Mouse (Mus musculus): ENCODE data around the gene Gas7. TPM values are rescaled to one million over a fixed set of nuclear protein-coding genes. Genes with fewer than 3 reads are reported as not detected.
A peak's percentile ranks its signal among the peaks of the same experiment; 100 is the strongest.

Gene Gas7
- total and polyA plus RNA-seq, 2 experiments from 2014 or later = 4.8 to 23.2 TPM

DNA sequence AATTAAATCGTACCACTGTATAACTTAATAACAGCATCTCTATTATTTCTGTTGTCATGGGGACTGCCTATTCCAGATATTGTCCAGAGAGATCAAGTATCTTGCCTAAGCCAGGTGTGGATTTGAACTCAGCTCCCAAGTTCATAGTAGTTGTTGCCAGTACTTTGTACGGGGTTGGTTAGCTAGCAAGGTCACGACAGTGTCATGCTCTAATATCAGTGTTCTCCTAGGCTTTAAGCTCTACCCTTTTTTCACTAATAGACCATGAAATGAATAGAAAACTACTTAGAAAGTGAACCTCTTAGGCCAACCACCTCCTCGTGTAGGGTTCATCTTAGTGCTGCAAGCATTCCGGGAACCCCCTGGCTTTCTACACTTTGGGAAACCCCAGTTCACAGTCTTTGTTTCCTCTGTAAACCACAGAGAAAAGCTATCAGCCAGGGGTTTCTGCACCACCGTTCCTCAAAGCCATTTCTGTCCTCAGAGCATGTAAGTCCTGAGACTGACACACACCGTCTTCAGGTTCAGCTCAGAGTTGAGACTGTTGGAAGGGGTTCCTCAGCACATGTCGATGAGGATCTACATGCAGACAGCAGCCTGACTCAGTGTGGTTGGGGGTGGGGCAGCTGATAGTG, 108.9 kb downstream of the Gas7 start:
- Histone ChIP-seq H3K4me1 (ENCODE audit: control insufficient read depth, insufficient read depth) (peaks cover 27% of the 10 kb centered on the region), H3K4me3 (ENCODE audit: low read depth, low read length) (no peak overlapping the region), H3K27me3 (ENCODE audit: control insufficient read depth, insufficient read depth, low read length) (no peaks in the 10 kb centered on the region), H3K36me3 (replicated peaks; ENCODE audit: control insufficient read depth, insufficient read depth, low read length) (no peaks in the 10 kb centered on the region), H3K9me3 (replicated peaks; ENCODE audit: control insufficient read depth, low read length) (no peaks in the 10 kb centered on the region), H3K9ac (replicated peaks; ENCODE audit: low read depth, low read length) (no peak overlapping the region), H3K4me2 (ENCODE audit: low read depth, low read length) (no peak overlapping the region), H3K27ac (ENCODE audit: low read depth) (no peak overlapping the region)
- DNase-seq (ENCODE audit: low spot score) (no peak), ATAC-seq (ENCODE audit: insufficient read depth, low read depth) (no peak)
- TF ChIP-seq CTCF (IDR thresholded peaks at IDR 0.05; ENCODE audit: low read depth) = no peak
- no peak for TF ChIP-seq EP300 (IDR thresholded peaks at IDR 0.05; ENCODE audit: low read depth)
- WGBS = 77% methylated on average over 8 of the region's 8 CpGs

DNA sequence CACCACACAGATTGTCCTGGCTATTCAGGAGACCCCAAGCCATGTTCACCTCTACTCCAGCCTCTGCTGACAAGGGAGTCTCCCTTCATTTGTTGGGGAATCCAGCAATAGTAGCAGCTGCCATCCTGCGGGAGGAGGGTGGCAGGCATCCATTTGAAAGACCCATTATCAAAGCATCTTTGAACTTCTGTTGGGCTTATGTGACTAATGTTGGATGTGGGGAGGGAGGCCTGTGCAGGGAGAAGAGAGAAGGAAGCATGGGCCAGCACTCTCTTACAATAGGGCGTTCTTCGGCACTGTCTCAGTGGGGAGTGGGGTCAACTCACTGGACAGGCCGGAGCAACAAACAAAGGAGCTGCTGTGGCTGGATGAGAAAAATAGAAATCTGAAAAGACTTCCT, 110.3 kb downstream of the Gas7 start:
- no peak for ATAC-seq (ENCODE audit: insufficient read depth, low read depth)
- H3K9ac ChIP-seq (replicated peaks; ENCODE audit: low read depth, low read length) = no peak overlapping the region
- no peak for DNase-seq (ENCODE audit: low spot score)
- no peak overlapping the region for H3K4me2 ChIP-seq (ENCODE audit: low read depth, low read length)
- TF ChIP-seq CTCF (IDR thresholded peaks at IDR 0.05; ENCODE audit: low read depth) = no peak
- TF ChIP-seq EP300 (IDR thresholded peaks at IDR 0.05; ENCODE audit: low read depth) = no peak
- no peak overlapping the region for H3K27ac ChIP-seq (ENCODE audit: low read depth)
- H3K27me3 ChIP-seq (ENCODE audit: control insufficient read depth, insufficient read depth, low read length) = no peaks in the 10 kb centered on the region
- WGBS = 92% methylated on average over 4 of the region's 4 CpGs
- no peaks in the 10 kb centered on the region for H3K36me3 ChIP-seq (replicated peaks; ENCODE audit: control insufficient read depth, insufficient read depth, low read length)
- peaks cover 15% of the 10 kb centered on the region for H3K4me1 ChIP-seq (ENCODE audit: control insufficient read depth, insufficient read depth)
- no peak overlapping the region for H3K4me3 ChIP-seq (ENCODE audit: low read depth, low read length)
- no peaks in the 10 kb centered on the region for H3K9me3 ChIP-seq (replicated peaks; ENCODE audit: control insufficient read depth, low read length)

GRCm38 (mm10) chr11:67566704-67567103, 111.5 kb downstream of the Gas7 start:
- Histone ChIP-seq H3K9ac (replicated peaks; ENCODE audit: low read depth, low read length) (no peak overlapping the region), H3K36me3 (replicated peaks; ENCODE audit: control insufficient read depth, insufficient read depth, low read length) (no peaks in the 10 kb centered on the region), H3K27me3 (ENCODE audit: control insufficient read depth, insufficient read depth, low read length) (no peaks in the 10 kb centered on the region), H3K4me3 (ENCODE audit: low read depth, low read length) (no peak overlapping the region), H3K27ac (ENCODE audit: low read depth) (no peak overlapping the region), H3K9me3 (replicated peaks; ENCODE audit: control insufficient read depth, low read length) (no peaks in the 10 kb centered on the region), H3K4me1 (ENCODE audit: control insufficient read depth, insufficient read depth) (peaks cover 9% of the 10 kb centered on the region; the same call in 1 of the 2 replicates), H3K4me2 (ENCODE audit: low read depth, low read length) (no peak overlapping the region)
- WGBS = 42% methylated on average over 5 of the region's 5 CpGs
- ATAC-seq (ENCODE audit: insufficient read depth, low read depth) = peak; percentile 34; the same call in 1 of the 2 replicates
- TF ChIP-seq CTCF (IDR thresholded peaks at IDR 0.05; ENCODE audit: low read depth) (no peak), EP300 (IDR thresholded peaks at IDR 0.05; ENCODE audit: low read depth) (no peak)
- no peak for DNase-seq (ENCODE audit: low spot score)

- ATAC-seq (ENCODE audit: insufficient read depth, low read depth) = no peak
- Histone ChIP-seq H3K4me3 (ENCODE audit: low read depth, low read length) (no peak overlapping the region), H3K4me1 (ENCODE audit: control insufficient read depth, insufficient read depth) (peaks cover 8% of the 10 kb centered on the region; the same call in 1 of the 2 replicates), H3K27ac (ENCODE audit: low read depth) (no peak overlapping the region), H3K9ac (replicated peaks; ENCODE audit: low read depth, low read length) (no peak overlapping the region), H3K36me3 (replicated peaks; ENCODE audit: control insufficient read depth, insufficient read depth, low read length) (no peaks in the 10 kb centered on the region), H3K9me3 (replicated peaks; ENCODE audit: control insufficient read depth, low read length) (no peaks in the 10 kb centered on the region), H3K27me3 (ENCODE audit: control insufficient read depth, insufficient read depth, low read length) (no peaks in the 10 kb centered on the region), H3K4me2 (ENCODE audit: low read depth, low read length) (no peak overlapping the region)
- TF ChIP-seq EP300 (IDR thresholded peaks at IDR 0.05; ENCODE audit: low read depth) (no peak), CTCF (IDR thresholded peaks at IDR 0.05; ENCODE audit: low read depth) (no peak)
- WGBS = 61% methylated on average over 5 of the region's 5 CpGs
- no peak for DNase-seq (ENCODE audit: low spot score)
Observed at GRCm38 (mm10) chr11:67567184-67567583, 111.9 kb downstream of the Gas7 start.

DNA sequence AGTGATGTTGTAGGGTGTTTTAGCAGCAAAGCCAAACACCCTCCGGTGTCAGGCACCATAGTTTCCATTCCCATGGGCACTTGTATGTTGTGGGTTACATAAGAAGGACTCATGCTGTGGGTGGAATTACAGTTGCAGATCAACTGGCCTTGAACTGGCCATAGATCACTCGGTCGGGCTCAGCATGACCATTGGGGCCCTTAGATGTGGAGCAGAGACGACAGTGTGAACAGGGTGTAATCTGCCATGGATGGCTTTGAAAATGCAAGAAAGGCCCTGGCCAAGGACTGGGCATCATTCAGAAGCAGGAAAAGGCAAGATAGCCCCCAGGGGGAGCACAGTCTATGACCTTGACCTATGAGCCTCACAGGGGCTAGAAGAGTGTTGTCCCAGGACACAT, 112.8 kb downstream of the Gas7 start:
- Histone ChIP-seq H3K27ac (ENCODE audit: low read depth) (no peak overlapping the region), H3K9ac (replicated peaks; ENCODE audit: low read depth, low read length) (no peak overlapping the region), H3K36me3 (replicated peaks; ENCODE audit: control insufficient read depth, insufficient read depth, low read length) (no peaks in the 10 kb centered on the region), H3K4me2 (ENCODE audit: low read depth, low read length) (no peak overlapping the region), H3K4me1 (ENCODE audit: control insufficient read depth, insufficient read depth) (no peaks in the 10 kb centered on the region; the same call in 1 of the 2 replicates), H3K9me3 (replicated peaks; ENCODE audit: control insufficient read depth, low read length) (no peaks in the 10 kb centered on the region), H3K4me3 (ENCODE audit: low read depth, low read length) (no peak overlapping the region), H3K27me3 (ENCODE audit: control insufficient read depth, insufficient read depth, low read length) (no peaks in the 10 kb centered on the region)
- DNase-seq (ENCODE audit: low spot score) = no peak
- ATAC-seq (ENCODE audit: insufficient read depth, low read depth) = no peak
- WGBS = 95% methylated on average over 4 of the region's 4 CpGs
- TF ChIP-seq EP300 (IDR thresholded peaks at IDR 0.05; ENCODE audit: low read depth) = no peak

- WGBS = 76% methylated on average over 5 of the region's 5 CpGs
- TF ChIP-seq EP300 (IDR thresholded peaks at IDR 0.05; ENCODE audit: low read depth) (no peak), CTCF (IDR thresholded peaks at IDR 0.05; ENCODE audit: low read depth) (no peak)
- Histone ChIP-seq H3K27ac (ENCODE audit: low read depth) (no peak overlapping the region), H3K9ac (replicated peaks; ENCODE audit: low read depth, low read length) (no peak overlapping the region), H3K9me3 (replicated peaks; ENCODE audit: control insufficient read depth, low read length) (no peaks in the 10 kb centered on the region), H3K4me3 (ENCODE audit: low read depth, low read length) (no peak overlapping the region), H3K36me3 (replicated peaks; ENCODE audit: control insufficient read depth, insufficient read depth, low read length) (no peaks in the 10 kb centered on the region), H3K4me1 (ENCODE audit: control insufficient read depth, insufficient read depth) (no peaks in the 10 kb centered on the region; the same call in 1 of the 2 replicates), H3K27me3 (ENCODE audit: control insufficient read depth, insufficient read depth, low read length) (no peaks in the 10 kb centered on the region), H3K4me2 (ENCODE audit: low read depth, low read length) (no peak overlapping the region)
- DNase-seq (ENCODE audit: low spot score) (no peak), ATAC-seq (ENCODE audit: insufficient read depth, low read depth) (no peak)
Observed at GRCm38 (mm10) chr11:67568815-67569214, 113.6 kb downstream of the Gas7 start.
